Mouse (Mus musculus): Measurements from ENCODE around the gene Trim61.
"Not testable (repeated sequence)": the region's sequence is repeated elsewhere in the genome, so short reads cannot be mapped to it uniquely, and the experiment has no call there.

Trim61 gene

GRCm38 (mm10) chr8:65018423-65018822 lies at the start of gene Trim61, which contains the start of gene Trim60:
Gene Trim61, minus strand, starts transcription at chr8:65018523.
Gene Trim60, minus strand, starts transcription at chr8:65018584.
- DNase-seq = no peak

- no peak for DNase-seq
Observed at GRCm38 (mm10) chr8:65067694-65068472, 49.6 kb upstream of the Trim61 start.

GRCm38 (mm10) chr8:65067031-65067430 lies 48.7 kb upstream of the Trim61 start:
- no peak for DNase-seq

- no peak for DNase-seq
Observed at GRCm38 (mm10) chr8:65065622-65066021, 47.3 kb upstream of the Trim61 start.

- DNase-seq = no peak
Observed at GRCm38 (mm10) chr8:65064071-65064470, 45.7 kb upstream of the Trim61 start.

- no peak for DNase-seq
Observed at GRCm38 (mm10) chr8:65062195-65062594, 43.9 kb upstream of the Trim61 start.

GRCm38 (mm10) chr8:65056722-65057121 lies 38.4 kb upstream of the Trim61 start:
- no peak for DNase-seq

- DNase-seq = no peak
Observed at GRCm38 (mm10) chr8:65053968-65054367, 35.6 kb upstream of the Trim61 start.

- no peak for DNase-seq
Observed at GRCm38 (mm10) chr8:65053554-65053953, 35.2 kb upstream of the Trim61 start.

- no peak for DNase-seq
Observed at GRCm38 (mm10) chr8:65047801-65048200, 29.5 kb upstream of the Trim61 start.

- no peak for DNase-seq
Observed at GRCm38 (mm10) chr8:65047193-65047592, 28.9 kb upstream of the Trim61 start.

- no peak for DNase-seq
Observed at GRCm38 (mm10) chr8:65046565-65046964, 28.2 kb upstream of the Trim61 start.

GRCm38 (mm10) chr8:65037117-65037533 lies 18.8 kb upstream of the Trim61 start, which contains the start of gene Apela:
Gene Apela, minus strand, starts transcription at chr8:65037336.
- DNase-seq = no peak

- no peak for DNase-seq
Observed at GRCm38 (mm10) chr8:65034136-65034535, 15.8 kb upstream of the Trim61 start.

- DNase-seq = no peak
Observed at GRCm38 (mm10) chr8:65033056-65033455, 14.7 kb upstream of the Trim61 start.

- DNase-seq = no peak
Observed at GRCm38 (mm10) chr8:65032107-65032506, 13.8 kb upstream of the Trim61 start.

- DNase-seq = no peak
Observed at GRCm38 (mm10) chr8:65030735-65031485, 12.6 kb upstream of the Trim61 start.

GRCm38 (mm10) chr8:65029776-65030175 lies 11.5 kb upstream of the Trim61 start:
- DNase-seq = no peak

GRCm38 (mm10) chr8:65028959-65029686 lies 10.8 kb upstream of the Trim61 start:
- DNase-seq = no peak

GRCm38 (mm10) chr8:65022485-65022884 lies 4.2 kb upstream of the Trim61 start:
- no peak for DNase-seq

- not testable (repeated sequence) for DNase-seq
Observed at GRCm38 (mm10) chr8:65007616-65008015, 10.7 kb downstream of the Trim61 start.

- DNase-seq = no peak
Observed at GRCm38 (mm10) chr8:64998806-64999365, 19.4 kb downstream of the Trim61 start.

GRCm38 (mm10) chr8:64987731-64988130 lies 30.6 kb downstream of the Trim61 start, which contains the start of gene Trim75:
Gene Trim75, minus strand, starts transcription at chr8:64987831.
- DNase-seq = no peak

Measured in thymus, adult 18-20 months (tissue).